Mouse (Mus musculus) spleen, adult 2 months (tissue): Measurements from ENCODE around the gene Cfap57.

Experiments
- CTCF ChIP-seq: fragments of 200-500 bp; IDR thresholded peaks from 2 replicates; pipeline ENCODE4 v1.5.1; 2011; ENCODE audit warnings: mild to moderate bottlenecking, inconsistent platforms; ENCODE audit not compliant: insufficient read depth, insufficient read length, insufficient replicate concordance; ENCODE audit errors: extremely low read depth
- POLR2A ChIP-seq: fragments of 200-500 bp; IDR thresholded peaks from 2 replicates; pipeline ENCODE4 v1.6.1; 2011; ENCODE audit warnings: low read depth, low read length, inconsistent platforms

GRCm38 (mm10) chr4:118543592-118544260 is 76.9 kb downstream of the Cfap57 start, which contains the start of gene Tmem125:
- TF ChIP-seq CTCF (no peak), POLR2A (no peak)
